Comparison of ENCODE assay signal across 13 mouse cellular contexts in genomic region chr9:9568040-9568649, GRCm38 (mm10).
"Had no signal": no experiment of that assay in that cellular context is flagged by ENCODE, and none has a peak within 500 bp of the region (broad histone marks: within the 10 kb centered on the region; RNA-seq: fewer than 3 reads in every experiment).

No protein-coding gene starts in this region.

- H3K27me3 ChIP-seq: limb, embryonic 12.5 days; liver, embryonic 13.5 days had no signal

- ATAC-seq: liver, postnatal 0 days; lung, postnatal 0 days had no signal

- DNase-seq: kidney, postnatal 10 days; kidney, postnatal 4 days; liver; liver, embryonic 13.5 days; liver, postnatal 0 days; lung, postnatal 36 days; midbrain, embryonic 14.5 days; thymus, adult 18-20 months; thymus, postnatal 14 days had no signal

- H3K4me2 ChIP-seq: limb, embryonic 12.5 days; liver, embryonic 13.5 days had no signal

- H3K27ac ChIP-seq: layer of hippocampus, adult 2 months; limb, embryonic 12.5 days; liver, embryonic 13.5 days; stomach, postnatal 0 days had no signal

- H3K9me3 ChIP-seq: limb, embryonic 12.5 days; liver, embryonic 13.5 days had no signal

- H3K36me3 ChIP-seq: limb, embryonic 12.5 days; liver, embryonic 13.5 days had no signal

- H3K9ac ChIP-seq: limb, embryonic 12.5 days; liver, embryonic 13.5 days; liver, postnatal 0 days had no signal

- H3K4me3 ChIP-seq: layer of hippocampus, adult 2 months; limb, embryonic 12.5 days; liver, embryonic 13.5 days had no signal

- H3K4me1 ChIP-seq: limb, embryonic 12.5 days; liver, embryonic 13.5 days had no signal
